Mouse (Mus musculus): ENCODE results near the gene Eif2b3. TPM values are rescaled to one million over a fixed set of nuclear protein-coding genes. Genes with fewer than 3 reads are reported as not detected.

Eif2b3 gene
- total and polyA plus RNA-seq, 3 experiments = 49.9 to 96.2 (median 84.9) TPM

DNA sequence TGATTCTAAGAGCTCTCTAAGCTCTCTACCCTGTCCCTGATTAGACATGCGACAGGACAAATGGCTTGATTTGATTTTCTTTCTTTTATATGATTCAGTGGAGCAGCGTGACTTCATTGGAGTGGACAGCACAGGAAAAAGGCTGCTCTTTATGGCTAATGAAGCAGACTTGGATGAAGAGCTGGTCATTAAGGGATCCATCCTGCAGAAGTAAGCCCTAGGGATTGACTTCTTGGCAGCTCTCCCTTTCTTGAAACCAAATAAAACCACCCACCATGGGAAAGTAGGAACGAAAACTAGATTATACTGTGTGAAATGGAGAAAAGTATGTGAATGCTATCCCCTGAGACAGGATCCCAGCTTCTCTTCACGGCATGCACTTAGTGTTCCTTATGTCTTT, 33.4 kb downstream of the Eif2b3 start:
- dilution Hi-C loops (cut with MboI; ENCODE audit: extremely low pct_ligation_motif_present, extremely low pct_unique_long_range_greater_than_20kb, low sequenced_read_pairs) = no loop called here
- in situ Hi-C loops (cut with MboI; ENCODE audit: low pct_ligation_motif_present, low pct_unique_long_range_greater_than_20kb, low sequenced_read_pairs) = no loop called here

DNA sequence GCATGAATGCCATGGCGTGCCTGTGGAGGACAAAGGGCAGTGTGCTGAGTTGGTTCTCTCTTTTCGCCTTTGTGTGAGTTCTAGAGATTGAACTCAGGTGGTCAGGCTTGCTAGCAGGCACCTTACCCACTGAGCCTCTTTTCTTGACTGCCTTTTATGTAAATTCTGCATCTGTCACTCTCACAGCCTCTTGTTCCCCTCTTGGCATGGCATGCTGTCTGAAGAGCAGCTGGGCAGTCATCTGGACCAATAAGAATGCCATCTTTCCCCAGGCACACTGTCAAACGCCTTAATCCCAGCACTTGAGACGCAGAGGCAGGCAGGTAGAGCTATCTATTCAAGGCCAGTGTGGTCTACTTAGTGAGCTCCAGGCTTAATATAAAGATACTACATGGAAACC, 34.8 kb downstream of the Eif2b3 start:
- Histone ChIP-seq H3K4me3 (replicated peaks in 1 of 3; ENCODE audit: low read depth in 2 of 3, low read length in 2 of 3, poor library complexity in 1 of 3) (no peak overlapping the region), H3K4me1 (ENCODE audit: control insufficient read depth in 1 of 2, insufficient read depth in 2 of 2) (0 out of 4 replicates have a peak, but pooled peaks cover 0 to 3% of the 10 kb centered on the region in 2 experiments), H3K79me2 (replicated peaks; ENCODE audit: control insufficient read depth, extremely low read depth, insufficient read depth, poor library complexity, severe bottlenecking) (no peaks in the 10 kb centered on the region), H3K27ac (ENCODE audit: insufficient read depth, low read depth) (no peak overlapping the region), H3K27me3 (replicated peaks) (no peaks in the 10 kb centered on the region), H3K4me2 (ENCODE audit: insufficient read depth, low read depth, poor library complexity, severe bottlenecking) (no peak overlapping the region), H3K36me3 (replicated peaks in 1 of 2; ENCODE audit: control insufficient read depth in 1 of 2, insufficient read depth in 1 of 2, low read length in 1 of 2) (peaks cover 23 to 66% of the 10 kb centered on the region in 2 experiments), H3K9me3 (replicated peaks; ENCODE audit: low read length) (no peaks in the 10 kb centered on the region), H3K9ac (ENCODE audit: insufficient read depth, low read depth) (no peak overlapping the region)
- no peak for DNase-seq (ENCODE audit: extremely low read depth)
- TF ChIP-seq MAFK (IDR thresholded peaks at IDR 0.05; ENCODE audit: insufficient replicate concordance, low read length) = no peak
- TF ChIP-seq GABPA (IDR thresholded peaks at IDR 0.05; ENCODE audit: insufficient replicate concordance, low read depth, low read length) = no peak
- TF ChIP-seq NELFE (IDR thresholded peaks at IDR 0.05; ENCODE audit: low read depth, low read length) = no peak
- TF ChIP-seq RCOR1 (conservative IDR thresholded peaks at IDR 0.05; ENCODE audit: low read depth, low read length) = no peak
- no peak for TF ChIP-seq RAD21 (IDR thresholded peaks at IDR 0.05; ENCODE audit: low read depth, low read length)
- TF ChIP-seq POLR2A (IDR thresholded peaks at IDR 0.05; ENCODE audit: low read depth, low read length) = no peak
- dilution Hi-C loops (cut with MboI; ENCODE audit: extremely low pct_ligation_motif_present, extremely low pct_unique_long_range_greater_than_20kb, low sequenced_read_pairs) = no loop called here
- in situ Hi-C loops (cut with MboI; ENCODE audit: low pct_ligation_motif_present, low pct_unique_long_range_greater_than_20kb, low sequenced_read_pairs) = no loop called here

More for the DNA sequence above, 33.4 kb downstream of the Eif2b3 start:
- peaks cover 20 to 67% of the 10 kb centered on the region in 2 experiments for H3K36me3 ChIP-seq (replicated peaks in 1 of 2; ENCODE audit: control insufficient read depth in 1 of 2, insufficient read depth in 1 of 2, low read length in 1 of 2)
- TF ChIP-seq MAFK (IDR thresholded peaks at IDR 0.05; ENCODE audit: insufficient replicate concordance, low read length) (no peak), TCF12 (IDR thresholded peaks at IDR 0.05; ENCODE audit: low read depth, low read length) (no peak), UBTF (IDR thresholded peaks at IDR 0.05; ENCODE audit: low read depth, low read length) (no peak), ELF1 (IDR thresholded peaks at IDR 0.05; ENCODE audit: low read depth, low read length) (no peak), NRF1 (IDR thresholded peaks at IDR 0.05; ENCODE audit: low read depth, low read length) (no peak), ZC3H11A (IDR thresholded peaks at IDR 0.05; ENCODE audit: low read depth, low read length) (no peak), JUN (IDR thresholded peaks at IDR 0.05; ENCODE audit: insufficient read depth, low read depth, low read length) (no peak), RCOR1 (conservative IDR thresholded peaks at IDR 0.05; ENCODE audit: low read depth, low read length) (no peak), HCFC1 (IDR thresholded peaks at IDR 0.05; ENCODE audit: low read depth, low read length) (no peak), RAD21 (IDR thresholded peaks at IDR 0.05; ENCODE audit: low read depth, low read length) (no peak), MEF2A (IDR thresholded peaks at IDR 0.05; ENCODE audit: borderline replicate concordance, low read depth, low read length) (no peak)
- H3K27me3 ChIP-seq (replicated peaks) = no peaks in the 10 kb centered on the region
- H3K4me1 ChIP-seq (ENCODE audit: control insufficient read depth in 1 of 2, insufficient read depth in 2 of 2) = 0 out of 4 replicates have a peak, but pooled peaks cover 0 to 3% of the 10 kb centered on the region in 2 experiments
- no peak overlapping the region for H3K4me3 ChIP-seq (replicated peaks in 1 of 3; ENCODE audit: low read depth in 2 of 3, low read length in 2 of 3, poor library complexity in 1 of 3)
- H3K27ac ChIP-seq (ENCODE audit: insufficient read depth, low read depth) = no peak overlapping the region
- no peak for DNase-seq (ENCODE audit: extremely low read depth)
- H3K4me2 ChIP-seq (ENCODE audit: insufficient read depth, low read depth, poor library complexity, severe bottlenecking) = no peak overlapping the region
- no peaks in the 10 kb centered on the region for H3K79me2 ChIP-seq (replicated peaks; ENCODE audit: control insufficient read depth, extremely low read depth, insufficient read depth, poor library complexity, severe bottlenecking)
- no peak overlapping the region for H3K9ac ChIP-seq (ENCODE audit: insufficient read depth, low read depth)
- H3K9me3 ChIP-seq (replicated peaks; ENCODE audit: low read length) = no peaks in the 10 kb centered on the region
